Mouse (Mus musculus) cerebellum, adult 2 months (tissue): ENCODE measurements around the gene Pibf1. TPM values are rescaled to one million over a fixed set of nuclear protein-coding genes. Genes with fewer than 3 reads are reported as not detected.
A peak's percentile ranks its signal among the peaks of the same experiment; 100 is the strongest.

Experiments
- DNase-seq, 2 experiments: peaks; one replicate each; pipeline ENCODE4 v3.0.0; 2021
- H3K27ac ChIP-seq: fragments of 200-500 bp; 2 replicates; pipeline ENCODE4 v1.5.1; 2012; ENCODE audit warnings: low read length, control low read depth, inconsistent platforms; ENCODE audit not compliant: insufficient read depth
- H3K27me3 ChIP-seq: fragments of 200-500 bp; 2 replicates; pipeline ENCODE4 v1.6.1; 2012; ENCODE audit warnings: inconsistent platforms, mild to moderate bottlenecking, low read length, moderate library complexity; ENCODE audit not compliant: control insufficient read depth, insufficient read depth
- H3K4me1 ChIP-seq: fragments of 200-500 bp; 2 replicates; pipeline ENCODE4 v1.6.1; 2011; ENCODE audit warnings: low read length; ENCODE audit not compliant: control insufficient read depth, insufficient read depth
- H3K4me3 ChIP-seq: fragments of 200-500 bp; replicated peaks from 2 replicates; pipeline ENCODE3; 2011; ENCODE audit warnings: mild to moderate bottlenecking, low read depth, low read length, control low read depth; ENCODE audit not compliant: insufficient read depth
- CTCF ChIP-seq: fragments of 200-500 bp; IDR thresholded peaks from 2 replicates; pipeline ENCODE4 v1.5.1; 2011; ENCODE audit warnings: low read depth, mild to moderate bottlenecking, control low read depth, low read length, moderate library complexity, borderline replicate concordance; ENCODE audit not compliant: insufficient read depth
- POLR2A ChIP-seq: fragments of 200-500 bp; IDR thresholded peaks from 2 replicates; pipeline ENCODE4 v1.6.1; 2011; ENCODE audit warnings: low read length, control low read depth, borderline replicate concordance; ENCODE audit not compliant: insufficient read depth
- WGBS: fragments of 180-500 bp; shearing (Covaris S2); methylation state at CpG from one replicate; pipeline ENCODE4 v1.1.7; 2018; 5-methylcytosine and 5-hydroxymethylcytosine counted together
- polyA plus RNA-seq: library from polyadenylated mRNA; depleted of rRNA; stranded (reverse); fragments of >200 nt; gene quantifications from 2 replicates; pipeline ENCODE4 v1.2.3, GENCODE M21; 2012

Gene Pibf1
- polyA plus RNA-seq, 1 experiment: 6.5 TPM

GRCm38 (mm10) chr14:99141786-99142633 lies 42.8 kb downstream of the Pibf1 start:
- H3K27me3 ChIP-seq: no peaks in the 10 kb centered on the region
- no peak overlapping the region for H3K4me3 ChIP-seq
- H3K27ac ChIP-seq: 0 out of 2 replicates have a peak overlapping the region, but pooled peaks have one; percentile 15
- WGBS: 13% methylated on average over 15 of the region's 15 CpGs
- DNase-seq: peak; percentile 74 to 81
- peak; percentile 91 for TF ChIP-seq CTCF
- TF ChIP-seq POLR2A: no peak
- no peaks in the 10 kb centered on the region for H3K4me1 ChIP-seq

- Histone ChIP-seq H3K27me3 (no peaks in the 10 kb centered on the region), H3K27ac (no peak overlapping the region), H3K4me1 (no peaks in the 10 kb centered on the region), H3K4me3 (no peak overlapping the region)
- WGBS: 72% methylated on average over 1 of the region's 1 CpGs
- no peak for DNase-seq
- TF ChIP-seq POLR2A: no peak
- TF ChIP-seq CTCF: no peak
Observed at GRCm38 (mm10) chr14:99146841-99147240, 47.6 kb downstream of the Pibf1 start.

GRCm38 (mm10) chr14:99152683-99153082 lies 53.5 kb downstream of the Pibf1 start:
- WGBS: 96% methylated on average over 4 of the region's 4 CpGs
- H3K4me1 ChIP-seq: no peaks in the 10 kb centered on the region
- no peak for TF ChIP-seq CTCF
- no peak for TF ChIP-seq POLR2A

GRCm38 (mm10) chr14:99159940-99160339 lies 60.7 kb downstream of the Pibf1 start:
- TF ChIP-seq CTCF (no peak), POLR2A (no peak)
- Histone ChIP-seq H3K4me1 (no peaks in the 10 kb centered on the region), H3K27me3 (no peaks in the 10 kb centered on the region), H3K4me3 (no peak overlapping the region), H3K27ac (no peak overlapping the region)
- WGBS: 62% methylated on average over 6 of the region's 6 CpGs
- no peak for DNase-seq

More at GRCm38 (mm10) chr14:99152683-99153082, 53.5 kb downstream of the Pibf1 start:
- no peak for DNase-seq
- Histone ChIP-seq H3K27ac (no peak overlapping the region), H3K27me3 (no peaks in the 10 kb centered on the region), H3K4me3 (no peak overlapping the region)

GRCm38 (mm10) chr14:99163051-99163450 lies 63.8 kb downstream of the Pibf1 start:
- 95% methylated on average over 3 of the region's 3 CpGs for WGBS
- TF ChIP-seq CTCF (no peak), POLR2A (no peak)
- H3K27ac ChIP-seq: no peak overlapping the region
- no peak overlapping the region for H3K4me3 ChIP-seq
- DNase-seq: no peak
- H3K27me3 ChIP-seq: no peaks in the 10 kb centered on the region
- no peaks in the 10 kb centered on the region for H3K4me1 ChIP-seq

GRCm38 (mm10) chr14:99174138-99174745 lies 75.0 kb downstream of the Pibf1 start:
- TF ChIP-seq POLR2A: no peak
- Histone ChIP-seq H3K27ac (no peak overlapping the region), H3K4me3 (no peak overlapping the region), H3K27me3 (no peaks in the 10 kb centered on the region), H3K4me1 (no peaks in the 10 kb centered on the region)
- WGBS: 84% methylated on average over 4 of the region's 4 CpGs
- DNase-seq: no peak

- no peaks in the 10 kb centered on the region for H3K27me3 ChIP-seq
- TF ChIP-seq POLR2A (no peak), CTCF (no peak)
- H3K27ac ChIP-seq: no peak overlapping the region
- H3K4me1 ChIP-seq: no peaks in the 10 kb centered on the region
- WGBS: 82% methylated on average over 9 of the region's 9 CpGs
- DNase-seq: no peak
- no peak overlapping the region for H3K4me3 ChIP-seq
Observed at GRCm38 (mm10) chr14:99176559-99176958, 77.3 kb downstream of the Pibf1 start.
